12 mouse cellular contexts compared by ENCODE assay signal in genomic region chr2:104774763-104775162, GRCm38 (mm10). TPM values are rescaled to one million over a fixed set of nuclear protein-coding genes. Genes with fewer than 3 reads are reported as not detected.
DNase-seq lines count a peak whose midpoint lies in the region; ATAC-seq and TF ChIP-seq lines count a peak whose summit lies in the region.
"Had no signal": no experiment of that assay in that cellular context is flagged by ENCODE, and none has a peak within 500 bp of the region (broad histone marks: within the 10 kb centered on the region; RNA-seq: fewer than 3 reads in every experiment).

No protein-coding gene starts in this region.

- no peaks in the 10 kb centered on the region for H3K27me3 ChIP-seq in kidney, adult 2 months (replicated peaks; ENCODE audit: control insufficient read depth, insufficient read depth, low read length)
- H3K27me3 ChIP-seq in embryonic facial prominence, embryonic 14.5 days (replicated peaks; ENCODE audit: control insufficient read depth, insufficient read depth, low read length) = no peaks in the 10 kb centered on the region
- no peaks in the 10 kb centered on the region for H3K27me3 ChIP-seq in forebrain, embryonic 15.5 days
- H3K27me3 ChIP-seq: embryonic facial prominence, embryonic 12.5 days; midbrain, embryonic 12.5 days; stomach, embryonic 15.5 days had no signal

- H3K27ac ChIP-seq in kidney, adult 2 months (ENCODE audit: insufficient read depth, low read depth, low read length) = no peak overlapping the region
- H3K27ac ChIP-seq in embryonic facial prominence, embryonic 14.5 days (replicated peaks; ENCODE audit: low read depth, low read length) = no peak overlapping the region
- no peak overlapping the region for H3K27ac ChIP-seq in forebrain, embryonic 15.5 days (replicated peaks)
- H3K27ac ChIP-seq: embryonic facial prominence, embryonic 12.5 days; midbrain, embryonic 12.5 days; stomach, embryonic 15.5 days had no signal

- WGBS in kidney, adult 2 months = 88% methylated on average over 1 of the region's 1 CpGs
- WGBS in embryonic facial prominence, embryonic 14.5 days = 83% methylated on average over 1 of the region's 1 CpGs
- WGBS in forebrain, embryonic 15.5 days = 97% methylated on average over 1 of the region's 1 CpGs

- H3K4me2 ChIP-seq in embryonic facial prominence, embryonic 14.5 days (ENCODE audit: low read depth, low read length) = no peak overlapping the region
- H3K4me2 ChIP-seq in forebrain, embryonic 15.5 days (replicated peaks) = no peak overlapping the region
- H3K4me2 ChIP-seq: embryonic facial prominence, embryonic 12.5 days; midbrain, embryonic 12.5 days; stomach, embryonic 15.5 days had no signal

- no peak overlapping the region for H3K4me3 ChIP-seq in kidney, adult 2 months (ENCODE audit: insufficient read depth, low read depth, low read length)
- no peak overlapping the region for H3K4me3 ChIP-seq in embryonic facial prominence, embryonic 14.5 days (ENCODE audit: low read depth, low read length)
- H3K4me3 ChIP-seq in forebrain, embryonic 15.5 days = no peak overlapping the region
- H3K4me3 ChIP-seq: embryonic facial prominence, embryonic 12.5 days; midbrain, embryonic 12.5 days; stomach, embryonic 15.5 days had no signal

- 0 out of 2 replicates have a peak, but pooled peaks have one; percentile 15 for TF ChIP-seq CTCF in kidney, adult 2 months (conservative IDR thresholded peaks at IDR 0.05; ENCODE audit: insufficient read depth, insufficient read length, low read depth, low read length)

- H3K4me1 ChIP-seq in kidney, adult 2 months (ENCODE audit: control insufficient read depth, insufficient read depth, low read length) = no peaks in the 10 kb centered on the region
- H3K4me1 ChIP-seq in embryonic facial prominence, embryonic 14.5 days (ENCODE audit: control insufficient read depth, insufficient read depth, low read length) = no peaks in the 10 kb centered on the region
- no peaks in the 10 kb centered on the region for H3K4me1 ChIP-seq in forebrain, embryonic 15.5 days
- H3K4me1 ChIP-seq: embryonic facial prominence, embryonic 12.5 days; midbrain, embryonic 12.5 days; stomach, embryonic 15.5 days had no signal

- peak; percentile 45 for DNase-seq in kidney, adult 2 months
- DNase-seq in kidney, postnatal 4 days = no peak
- DNase-seq in A20 (ENCODE audit: low read depth, low spot score) (peak; percentile 53), ES-CJ7 (ENCODE audit: low read depth, low spot score) (peak; percentile 50)
- peak; percentile 39 for DNase-seq in embryonic facial prominence, embryonic 14.5 days (ENCODE audit: low spot score)
- no peak for DNase-seq in ovary, postnatal 10 days (ENCODE audit: low spot score)
- no peak for DNase-seq in kidney, adult 18-20 months

- H3K9ac ChIP-seq in embryonic facial prominence, embryonic 14.5 days (ENCODE audit: low read depth, low read length) = no peak overlapping the region
- no peak overlapping the region for H3K9ac ChIP-seq in forebrain, embryonic 15.5 days (replicated peaks)
- H3K9ac ChIP-seq: embryonic facial prominence, embryonic 12.5 days; midbrain, embryonic 12.5 days; stomach, embryonic 15.5 days had no signal

- H3K9me3 ChIP-seq in embryonic facial prominence, embryonic 14.5 days (ENCODE audit: control insufficient read depth, low read length) = no peaks in the 10 kb centered on the region
- H3K9me3 ChIP-seq in forebrain, embryonic 15.5 days = no peaks in the 10 kb centered on the region
- H3K9me3 ChIP-seq: embryonic facial prominence, embryonic 12.5 days; midbrain, embryonic 12.5 days; stomach, embryonic 15.5 days had no signal

- TF ChIP-seq POLR2A in kidney, adult 2 months (IDR thresholded peaks at IDR 0.05; ENCODE audit: low read depth, low read length) = no peak

- H3K36me3 ChIP-seq in kidney, adult 2 months (ENCODE audit: control insufficient read depth, insufficient read depth, low read length) = peaks cover 3% of the 10 kb centered on the region
- H3K36me3 ChIP-seq in embryonic facial prominence, embryonic 14.5 days (ENCODE audit: control insufficient read depth, insufficient read depth, low read length) = peaks cover 72% of the 10 kb centered on the region
- peaks cover 43% of the 10 kb centered on the region for H3K36me3 ChIP-seq in forebrain, embryonic 15.5 days

- ATAC-seq in embryonic facial prominence, embryonic 14.5 days (ENCODE audit: low read depth) = no peak
- ATAC-seq in forebrain, embryonic 15.5 days (replicated peaks) = no peak
- ATAC-seq: intestine, embryonic 16.5 days had no signal

RNA-seq across cellular contexts. Expression of gene Depdc7, which starts 32.1 kb away (rescaled TPM):
- 15.7 and 16.0 TPM in 2 replicates for polyA plus RNA-seq in kidney, adult 2 months (2012; rRNA removed)
- 6.6 and 8.1 TPM in 2 replicates for polyA plus RNA-seq in embryonic facial prominence, embryonic 14.5 days (2014; fragmentation: Nextera tagmentation; extraction: Ambion mirVana)
- polyA plus RNA-seq in forebrain, embryonic 15.5 days (2015; fragmentation: Nextera tagmentation; extraction: Ambion mirVana) = 2.0 and 2.8 TPM in 2 replicates

RNA-seq across cellular contexts. Expression of gene Qser1, which starts 41.8 kb away (rescaled TPM):
- 4.4 and 5.0 TPM in 2 replicates for polyA plus RNA-seq in kidney, adult 2 months (2012; rRNA removed)
- 15.6 and 16.2 TPM in 2 replicates for polyA plus RNA-seq in embryonic facial prominence, embryonic 14.5 days (2014; fragmentation: Nextera tagmentation; extraction: Ambion mirVana)
- 11.9 and 12.1 TPM in 2 replicates for polyA plus RNA-seq in forebrain, embryonic 15.5 days (2015; fragmentation: Nextera tagmentation; extraction: Ambion mirVana)

RNA-seq across cellular contexts. Expression of gene Pin1rt1, which starts 58.6 kb away (rescaled TPM):
- polyA plus RNA-seq in kidney, adult 2 months (2012; rRNA removed) = not detected in 2 replicates
- polyA plus RNA-seq in embryonic facial prominence, embryonic 14.5 days (2014; fragmentation: Nextera tagmentation; extraction: Ambion mirVana) = not detected in 2 replicates
- polyA plus RNA-seq in forebrain, embryonic 15.5 days (2015; fragmentation: Nextera tagmentation; extraction: Ambion mirVana) = 0.24 TPM in 1 of 2 replicates, not detected in the other
- polyA plus RNA-seq: intestine, embryonic 16.5 days; midbrain, embryonic 12.5 days; stomach, embryonic 15.5 days had no signal

Comparison
In these comparisons a context has a peak if more than half of its experiments do, and no peak if none do; other contexts are left out.
1. DNase-seq: peak in kidney, adult 2 months (single experiment), A20 (single experiment), ES-CJ7 (single experiment) and embryonic facial prominence, embryonic 14.5 days (single experiment); none in kidney, postnatal 4 days (0 of 2), ovary, postnatal 10 days (single experiment) and kidney, adult 18-20 months (single experiment).